In the genomic region with DNA sequence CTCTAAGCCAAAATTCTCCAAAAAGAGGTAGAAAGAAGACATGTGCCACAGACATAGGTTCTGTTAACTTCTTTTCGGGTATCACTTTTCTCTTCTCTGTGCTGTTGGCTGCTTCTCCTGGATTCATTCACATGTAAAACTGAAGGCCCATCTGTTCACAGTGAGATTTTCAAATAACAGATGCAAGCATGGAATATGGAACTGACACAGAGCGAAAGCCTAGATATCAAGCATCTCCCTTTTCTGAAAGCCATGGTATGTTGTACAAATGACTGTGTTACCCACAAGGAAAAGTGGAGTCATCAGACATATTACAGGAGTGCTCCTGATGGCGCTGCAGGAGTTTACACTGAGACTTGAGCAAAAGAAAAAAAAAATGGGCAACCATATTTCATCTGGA, we compare ENCODE assay signal across 23 mouse cellular contexts.
DNase-seq lines count a peak whose midpoint lies in the region; ATAC-seq and TF ChIP-seq lines count a peak whose summit lies in the region.
"Had no signal": no experiment of that assay in that cellular context is flagged by ENCODE, and none has a peak within 500 bp of the region (broad histone marks: within the 10 kb centered on the region; RNA-seq: fewer than 3 reads in every experiment).

No protein-coding gene starts in this region.

- WGBS in forebrain, embryonic 14.5 days, result 79% methylated on average over 3 of the region's 3 CpGs
- 81% methylated on average over 3 of the region's 3 CpGs for WGBS in forebrain, embryonic 11.5 days
- WGBS in cerebellum, adult 2 months, result 43% methylated on average over 3 of the region's 3 CpGs

- DNase-seq in forebrain, embryonic 14.5 days (ENCODE audit: low spot score), result peak; percentile 69
- no peak for DNase-seq in forebrain, embryonic 11.5 days (ENCODE audit: low spot score)
- DNase-seq in right cerebral cortex, adult 2 months (ENCODE audit: low spot score in 2 of 2), result peak; percentile 2 to 9
- DNase-seq in right cerebral cortex, postnatal 14 days, result no peak
- peak; percentile 21 to 85 for DNase-seq in layer of hippocampus, postnatal 14 days (ENCODE audit: low spot score in 2 of 2)
- no peak for DNase-seq in cerebellum, adult 2 months
- DNase-seq: adrenal gland, postnatal 36 days; cerebellum, adult 11 months; gastrocnemius, postnatal 25 days; heart, postnatal 10 days; kidney, adult 11 months; kidney, postnatal 25 days; lung, postnatal 10 days; thymus, postnatal 25 days had no signal

- no peak for TF ChIP-seq POLR2A in cerebellum, adult 2 months (IDR thresholded peaks at IDR 0.05; ENCODE audit: borderline replicate concordance, insufficient read depth, low read length)

- no peak overlapping the region for H3K4me2 ChIP-seq in forebrain, embryonic 14.5 days (ENCODE audit: low read length)
- no peak overlapping the region for H3K4me2 ChIP-seq in forebrain, embryonic 11.5 days (ENCODE audit: low read depth, low read length, severe bottlenecking)
- H3K4me2 ChIP-seq: embryonic facial prominence, embryonic 12.5 days; hindbrain, embryonic 15.5 days; limb, embryonic 13.5 days; liver, embryonic 15.5 days; midbrain, embryonic 12.5 days had no signal

- H3K4me3 ChIP-seq in forebrain, embryonic 14.5 days (ENCODE audit: low read depth, low read length), result no peak overlapping the region
- no peak overlapping the region for H3K4me3 ChIP-seq in forebrain, embryonic 11.5 days (ENCODE audit: low read depth, low read length)
- H3K4me3 ChIP-seq in cerebellum, adult 2 months (replicated peaks; ENCODE audit: insufficient read depth, low read depth, low read length), result no peak overlapping the region
- H3K4me3 ChIP-seq: embryonic facial prominence, embryonic 12.5 days; hindbrain, embryonic 15.5 days; limb, embryonic 13.5 days; liver, embryonic 15.5 days; midbrain, embryonic 12.5 days had no signal

- no peak overlapping the region for H3K9ac ChIP-seq in forebrain, embryonic 14.5 days (ENCODE audit: low read length)
- no peak overlapping the region for H3K9ac ChIP-seq in forebrain, embryonic 11.5 days (ENCODE audit: low read length)
- H3K9ac ChIP-seq: embryonic facial prominence, embryonic 12.5 days; hindbrain, embryonic 15.5 days; limb, embryonic 13.5 days; liver, embryonic 15.5 days; midbrain, embryonic 12.5 days had no signal

- no peaks in the 10 kb centered on the region for H3K27me3 ChIP-seq in forebrain, embryonic 14.5 days (replicated peaks; ENCODE audit: control insufficient read depth, insufficient read depth, low read length)
- no peaks in the 10 kb centered on the region for H3K27me3 ChIP-seq in forebrain, embryonic 11.5 days (ENCODE audit: control insufficient read depth, insufficient read depth, low read length)
- no peaks in the 10 kb centered on the region for H3K27me3 ChIP-seq in cerebellum, adult 2 months (ENCODE audit: control insufficient read depth, insufficient read depth, low read length)
- H3K27me3 ChIP-seq: embryonic facial prominence, embryonic 12.5 days; hindbrain, embryonic 15.5 days; limb, embryonic 13.5 days; liver, embryonic 15.5 days; midbrain, embryonic 12.5 days had no signal

- no peaks in the 10 kb centered on the region for H3K36me3 ChIP-seq in forebrain, embryonic 14.5 days (ENCODE audit: control insufficient read depth, insufficient read depth, low read length)
- no peaks in the 10 kb centered on the region for H3K36me3 ChIP-seq in forebrain, embryonic 11.5 days (ENCODE audit: control insufficient read depth, insufficient read depth, low read length)
- H3K36me3 ChIP-seq: embryonic facial prominence, embryonic 12.5 days; hindbrain, embryonic 15.5 days; limb, embryonic 13.5 days; liver, embryonic 15.5 days; midbrain, embryonic 12.5 days had no signal

- H3K4me1 ChIP-seq in forebrain, embryonic 14.5 days (ENCODE audit: control insufficient read depth, insufficient read depth, low read length), result no peaks in the 10 kb centered on the region
- H3K4me1 ChIP-seq in forebrain, embryonic 11.5 days (replicated peaks; ENCODE audit: control insufficient read depth, insufficient read depth, low read length), result no peaks in the 10 kb centered on the region
- H3K4me1 ChIP-seq in cerebellum, adult 2 months (ENCODE audit: control insufficient read depth, insufficient read depth, low read length), result no peaks in the 10 kb centered on the region
- H3K4me1 ChIP-seq: embryonic facial prominence, embryonic 12.5 days; hindbrain, embryonic 15.5 days; limb, embryonic 13.5 days; liver, embryonic 15.5 days; midbrain, embryonic 12.5 days had no signal

- no peaks in the 10 kb centered on the region for H3K9me3 ChIP-seq in forebrain, embryonic 14.5 days (replicated peaks; ENCODE audit: control insufficient read depth, low read length)
- no peaks in the 10 kb centered on the region for H3K9me3 ChIP-seq in forebrain, embryonic 11.5 days (ENCODE audit: control insufficient read depth, low read length)
- H3K9me3 ChIP-seq: embryonic facial prominence, embryonic 12.5 days; hindbrain, embryonic 15.5 days; limb, embryonic 13.5 days; liver, embryonic 15.5 days; midbrain, embryonic 12.5 days had no signal

- peak; percentile 80; the same call in 1 of the 2 replicates for ATAC-seq in forebrain, embryonic 14.5 days
- ATAC-seq in forebrain, embryonic 11.5 days (replicated peaks; ENCODE audit: low FRiP score), result no peak
- no peak for ATAC-seq in erythroblast, adult 5-6 weeks (replicated peaks; ENCODE audit: low FRiP score, poor library complexity, severe bottlenecking)
- no peak for ATAC-seq in megakaryocyte, adult 5-6 weeks (ENCODE audit: poor library complexity, severe bottlenecking)
- ATAC-seq: activated CD4-positive, CD25-positive, alpha-beta regulatory T cell, adult 4 months had no signal

- H3K27ac ChIP-seq in forebrain, embryonic 14.5 days (ENCODE audit: low read depth, low read length), result no peak overlapping the region
- H3K27ac ChIP-seq in forebrain, embryonic 11.5 days (ENCODE audit: low read depth, low read length), result no peak overlapping the region
- no peak overlapping the region for H3K27ac ChIP-seq in cerebellum, adult 2 months (ENCODE audit: insufficient read depth, low read length)
- H3K27ac ChIP-seq: embryonic facial prominence, embryonic 12.5 days; hindbrain, embryonic 15.5 days; limb, embryonic 13.5 days; liver, embryonic 15.5 days; midbrain, embryonic 12.5 days; stomach, postnatal 0 days had no signal

- TF ChIP-seq CTCF in cerebellum, adult 2 months (IDR thresholded peaks at IDR 0.05; ENCODE audit: borderline replicate concordance, insufficient read depth, low read depth, low read length), result no peak

Comparison
In these comparisons a context has a peak if more than half of its experiments do, and no peak if none do; other contexts are left out.
1. DNase-seq: peak in forebrain, embryonic 14.5 days (single experiment), right cerebral cortex, adult 2 months (2 of 2) and layer of hippocampus, postnatal 14 days (2 of 2); none in forebrain, embryonic 11.5 days (single experiment), right cerebral cortex, postnatal 14 days (single experiment) and cerebellum, adult 2 months (0 of 2).